Mouse (Mus musculus): ENCODE data around the gene Mb21d2. TPM values are rescaled to one million over a fixed set of nuclear protein-coding genes. Genes with fewer than 3 reads are reported as not detected.

The Mb21d2 gene
- total and polyA plus RNA-seq, 3 experiments = not detected

- no peak overlapping the region for H3K9ac ChIP-seq (ENCODE audit: control insufficient read depth, low read depth, low read length, poor library complexity, severe bottlenecking)
- no peak for DNase-seq (ENCODE audit: low read depth, low spot score)
- no peaks in the 10 kb centered on the region for H3K79me2 ChIP-seq (ENCODE audit: control insufficient read depth, insufficient read depth, low read length, poor library complexity)
- H3K4me1 ChIP-seq (ENCODE audit: control insufficient read depth in 1 of 2, insufficient read depth in 2 of 2, low read length in 2 of 2) = no peaks in the 10 kb centered on the region
- no peak overlapping the region for H3K4me3 ChIP-seq (ENCODE audit: control insufficient read depth in 1 of 2, insufficient read depth in 1 of 2, low read depth in 2 of 2, low read length in 2 of 2)
- H3K27ac ChIP-seq (ENCODE audit: control insufficient read depth, low read depth, low read length) = no peak overlapping the region
- no peaks in the 10 kb centered on the region for H3K36me3 ChIP-seq (ENCODE audit: control insufficient read depth in 1 of 2, insufficient read depth in 2 of 2, low read length in 2 of 2)
- TF ChIP-seq POLR2AphosphoS5 (IDR thresholded peaks at IDR 0.05; ENCODE audit: borderline replicate concordance, low read depth, low read length) (no peak), CTCF (IDR thresholded peaks at IDR 0.05 in 2 of 3, conservative IDR thresholded peaks at IDR 0.05 in 1 of 3; ENCODE audit: control insufficient read depth in 1 of 3, insufficient read depth in 1 of 3, low read depth in 2 of 3, low read length in 3 of 3, poor library complexity in 1 of 3, severe bottlenecking in 1 of 3) (no peak), USF2 (IDR thresholded peaks at IDR 0.05; ENCODE audit: borderline replicate concordance in 1 of 2, insufficient read depth in 1 of 2, low read depth in 1 of 2, low read length in 2 of 2) (no peak), POLR2A (IDR thresholded peaks at IDR 0.05; ENCODE audit: control insufficient read depth in 1 of 2, insufficient read depth in 1 of 2, low read depth in 1 of 2, low read length in 2 of 2, poor library complexity in 1 of 2) (no peak), ZNF384 (IDR thresholded peaks at IDR 0.05; ENCODE audit: low read depth, low read length) (no peak), POLR2AphosphoS2 (IDR thresholded peaks at IDR 0.05; ENCODE audit: low read length) (no peak), MXI1 (IDR thresholded peaks at IDR 0.05; ENCODE audit: low read depth, low read length) (no peak), NELFE (IDR thresholded peaks at IDR 0.05; ENCODE audit: low read depth, low read length) (no peak), MYB (IDR thresholded peaks at IDR 0.05; ENCODE audit: low read depth, low read length) (no peak), NRF1 (IDR thresholded peaks at IDR 0.05; ENCODE audit: insufficient read depth, low read depth, low read length, poor library complexity, severe bottlenecking) (no peak), ZC3H11A (IDR thresholded peaks at IDR 0.05; ENCODE audit: low read depth, low read length) (no peak)
- H3K27me3 ChIP-seq (ENCODE audit: control insufficient read depth in 1 of 2, insufficient read depth in 2 of 2, low read length in 2 of 2) = no peaks in the 10 kb centered on the region
- H3K9me3 ChIP-seq (replicated peaks; ENCODE audit: insufficient read depth, low read length) = no peaks in the 10 kb centered on the region
Measured at GRCm38 (mm10) chr16:28879636-28880306, 49.7 kb downstream of the Mb21d2 start.

DNA sequence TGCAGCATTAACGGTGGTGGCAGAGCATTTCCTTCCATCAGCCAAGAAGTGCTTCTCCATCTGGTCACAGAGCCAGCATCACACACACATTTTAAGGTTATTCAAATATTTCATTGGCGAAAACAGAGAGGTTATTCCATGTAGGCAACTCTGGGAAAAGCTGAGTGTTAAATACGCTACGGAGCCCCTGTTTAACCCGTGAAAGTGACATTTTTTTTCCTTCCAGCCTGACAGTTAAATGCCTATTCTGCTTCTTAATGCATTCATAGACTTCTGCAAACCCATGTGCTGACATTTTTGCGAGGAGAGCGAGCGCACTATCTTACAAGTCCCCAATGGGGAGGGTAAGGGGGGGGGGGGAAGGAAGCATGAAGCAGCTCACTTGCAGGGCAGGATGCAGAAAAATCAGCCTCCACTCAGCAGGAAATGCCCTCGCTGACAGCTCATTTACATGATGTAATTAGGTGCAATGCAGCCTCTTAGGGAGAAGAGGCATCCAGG, 52.3 kb downstream of the Mb21d2 start:
- no peak for DNase-seq (ENCODE audit: low read depth, low spot score)
- Histone ChIP-seq H3K9ac (ENCODE audit: control insufficient read depth, low read depth, low read length, poor library complexity, severe bottlenecking) (no peak overlapping the region), H3K79me2 (ENCODE audit: control insufficient read depth, insufficient read depth, low read length, poor library complexity) (no peaks in the 10 kb centered on the region), H3K36me3 (ENCODE audit: control insufficient read depth in 1 of 2, insufficient read depth in 2 of 2, low read length in 2 of 2) (no peaks in the 10 kb centered on the region), H3K27ac (ENCODE audit: control insufficient read depth, low read depth, low read length) (no peak overlapping the region), H3K9me3 (replicated peaks; ENCODE audit: insufficient read depth, low read length) (no peaks in the 10 kb centered on the region), H3K4me1 (ENCODE audit: control insufficient read depth in 1 of 2, insufficient read depth in 2 of 2, low read length in 2 of 2) (no peaks in the 10 kb centered on the region), H3K27me3 (ENCODE audit: control insufficient read depth in 1 of 2, insufficient read depth in 2 of 2, low read length in 2 of 2) (no peaks in the 10 kb centered on the region), H3K4me3 (ENCODE audit: control insufficient read depth in 1 of 2, insufficient read depth in 1 of 2, low read depth in 2 of 2, low read length in 2 of 2) (no peak overlapping the region)
- TF ChIP-seq MYB (IDR thresholded peaks at IDR 0.05; ENCODE audit: low read depth, low read length) = no peak

GRCm38 (mm10) chr16:28873404-28873895, 56.0 kb downstream of the Mb21d2 start:
- no peaks in the 10 kb centered on the region for H3K27me3 ChIP-seq (ENCODE audit: control insufficient read depth in 1 of 2, insufficient read depth in 2 of 2, low read length in 2 of 2)
- no peak overlapping the region for H3K27ac ChIP-seq (ENCODE audit: control insufficient read depth, low read depth, low read length)
- DNase-seq (ENCODE audit: low read depth, low spot score) = no peak
- H3K9ac ChIP-seq (ENCODE audit: control insufficient read depth, low read depth, low read length, poor library complexity, severe bottlenecking) = no peak overlapping the region
- no peaks in the 10 kb centered on the region for H3K36me3 ChIP-seq (ENCODE audit: control insufficient read depth in 1 of 2, insufficient read depth in 2 of 2, low read length in 2 of 2)
- H3K4me3 ChIP-seq (ENCODE audit: control insufficient read depth in 1 of 2, insufficient read depth in 1 of 2, low read depth in 2 of 2, low read length in 2 of 2) = no peak overlapping the region
- TF ChIP-seq USF1 (IDR thresholded peaks at IDR 0.05; ENCODE audit: low read depth, low read length) = no peak
- TF ChIP-seq POLR2AphosphoS5 (IDR thresholded peaks at IDR 0.05; ENCODE audit: borderline replicate concordance, low read depth, low read length) = no peak
- TF ChIP-seq ZMIZ1 (IDR thresholded peaks at IDR 0.05; ENCODE audit: low read depth, low read length) = no peak
- H3K79me2 ChIP-seq (ENCODE audit: control insufficient read depth, insufficient read depth, low read length, poor library complexity) = no peaks in the 10 kb centered on the region
- H3K4me1 ChIP-seq (ENCODE audit: control insufficient read depth in 1 of 2, insufficient read depth in 2 of 2, low read length in 2 of 2) = no peaks in the 10 kb centered on the region
- H3K9me3 ChIP-seq (replicated peaks; ENCODE audit: insufficient read depth, low read length) = no peaks in the 10 kb centered on the region
